Mouse (Mus musculus) thymus, adult 18-20 months (tissue): ENCODE measurements around the gene Pkig.
"Not testable (repeated sequence)": the region's sequence is repeated elsewhere in the genome, so short reads cannot be mapped to it uniquely, and the experiment has no call there.

Source experiments
- DNase-seq, 2 experiments: peaks; one replicate each; pipeline ENCODE4 v3.0.0; 2022; ENCODE audit warnings: mixed read lengths in 2 of 2

Gene Pkig

GRCm38 (mm10) chr2:163685761-163686200 is 27.6 kb downstream of the Pkig start:
- DNase-seq, result no peak

- no peak for DNase-seq
Observed at GRCm38 (mm10) chr2:163686233-163686632, 28.0 kb downstream of the Pkig start.

DNA sequence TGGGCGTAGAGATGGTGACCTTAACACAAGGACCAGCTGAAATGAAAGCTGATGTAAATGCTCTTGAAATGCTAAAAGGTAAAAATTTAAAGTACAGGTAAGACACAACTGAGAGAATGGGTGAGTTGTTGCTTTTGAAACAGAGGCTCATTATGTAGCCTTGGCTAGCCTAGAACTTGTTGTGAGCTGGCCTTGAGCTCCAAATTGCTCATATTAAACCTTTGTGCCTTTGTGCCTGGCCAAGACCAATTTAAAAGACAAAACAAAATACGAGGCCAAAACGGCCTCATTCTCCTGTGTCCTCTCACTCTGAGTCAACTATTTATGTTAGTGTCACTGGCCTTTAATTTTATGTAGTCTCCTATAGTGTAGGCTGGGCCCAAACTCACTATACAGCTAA is 28.7 kb downstream of the Pkig start:
- DNase-seq, result no peak

DNA sequence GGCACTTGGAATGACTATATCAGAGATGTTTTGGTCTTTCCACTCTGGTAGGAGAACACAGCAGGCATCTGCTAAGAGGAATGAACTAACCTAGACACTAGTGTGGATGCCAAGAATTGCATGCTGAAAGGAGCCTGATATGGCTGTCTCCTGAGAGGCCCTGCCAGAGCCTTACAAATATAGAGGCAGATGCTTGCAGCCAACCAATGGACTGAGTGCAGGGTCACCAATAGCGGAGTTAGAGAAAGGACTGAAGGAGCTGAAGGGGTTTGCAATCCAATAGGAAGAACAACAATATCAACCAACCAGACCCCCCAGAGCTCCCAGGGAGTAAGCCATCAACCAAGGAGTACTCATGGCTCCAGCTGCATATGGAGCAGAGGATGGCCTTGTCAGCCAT is 30.2 kb downstream of the Pkig start:
- DNase-seq, result not testable (repeated sequence)

DNA sequence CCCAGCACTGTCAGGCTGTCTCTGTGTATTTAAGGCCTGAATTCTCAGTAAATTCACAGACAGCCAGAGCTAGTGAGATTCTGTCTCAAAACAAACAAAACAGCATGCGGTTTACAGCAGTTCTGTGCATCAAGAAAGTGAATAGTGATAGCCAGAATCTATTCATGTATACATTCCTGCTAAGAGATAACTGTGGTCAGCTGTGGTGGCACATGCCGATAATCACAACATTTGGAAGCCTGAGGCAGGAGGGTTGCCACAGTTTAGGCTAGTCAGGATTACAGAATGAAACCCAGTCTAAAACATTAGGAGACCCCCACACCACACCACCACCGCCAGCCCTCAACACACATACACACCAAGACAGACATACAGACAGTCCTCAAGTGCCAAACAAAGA is 31.6 kb downstream of the Pkig start:
- no peak for DNase-seq

GRCm38 (mm10) chr2:163690409-163691304 is 32.5 kb downstream of the Pkig start:
- DNase-seq, result no peak

DNA sequence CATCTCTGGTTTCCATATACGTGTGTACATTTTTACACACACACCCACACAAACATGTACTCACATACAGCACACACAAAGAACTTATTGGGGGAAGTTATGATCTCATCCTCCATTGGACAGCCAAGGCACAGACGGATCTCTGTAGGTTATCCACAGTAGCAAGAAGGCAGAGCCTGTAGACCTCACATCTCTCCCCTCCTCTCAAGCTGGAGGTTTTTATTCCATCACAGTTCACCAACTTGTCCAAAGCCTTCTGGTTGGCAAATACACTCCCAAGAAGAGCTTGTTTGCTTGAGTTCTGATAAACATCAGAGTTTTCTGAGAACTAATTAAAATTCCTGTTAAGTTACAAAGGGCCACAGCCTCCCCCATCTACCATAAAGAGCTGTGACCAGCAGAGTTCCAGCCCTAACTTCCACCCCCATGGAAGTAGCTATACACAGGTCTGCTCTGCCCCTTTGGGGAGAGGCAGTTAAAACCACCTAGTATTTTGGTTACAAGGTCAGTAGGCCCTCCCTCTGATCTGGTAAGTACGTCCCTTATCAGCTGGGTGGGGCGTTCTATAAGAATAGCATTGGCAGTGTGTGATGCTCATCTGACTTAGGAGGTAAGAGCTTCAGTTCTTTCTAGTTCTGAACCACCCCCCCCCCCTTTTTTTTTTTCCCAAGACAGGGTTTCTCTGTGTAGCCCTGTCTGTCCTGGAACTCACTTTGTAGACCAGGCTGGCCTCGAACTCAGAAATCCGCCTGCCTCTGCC is 33.8 kb downstream of the Pkig start:
- no peak for DNase-seq

DNA sequence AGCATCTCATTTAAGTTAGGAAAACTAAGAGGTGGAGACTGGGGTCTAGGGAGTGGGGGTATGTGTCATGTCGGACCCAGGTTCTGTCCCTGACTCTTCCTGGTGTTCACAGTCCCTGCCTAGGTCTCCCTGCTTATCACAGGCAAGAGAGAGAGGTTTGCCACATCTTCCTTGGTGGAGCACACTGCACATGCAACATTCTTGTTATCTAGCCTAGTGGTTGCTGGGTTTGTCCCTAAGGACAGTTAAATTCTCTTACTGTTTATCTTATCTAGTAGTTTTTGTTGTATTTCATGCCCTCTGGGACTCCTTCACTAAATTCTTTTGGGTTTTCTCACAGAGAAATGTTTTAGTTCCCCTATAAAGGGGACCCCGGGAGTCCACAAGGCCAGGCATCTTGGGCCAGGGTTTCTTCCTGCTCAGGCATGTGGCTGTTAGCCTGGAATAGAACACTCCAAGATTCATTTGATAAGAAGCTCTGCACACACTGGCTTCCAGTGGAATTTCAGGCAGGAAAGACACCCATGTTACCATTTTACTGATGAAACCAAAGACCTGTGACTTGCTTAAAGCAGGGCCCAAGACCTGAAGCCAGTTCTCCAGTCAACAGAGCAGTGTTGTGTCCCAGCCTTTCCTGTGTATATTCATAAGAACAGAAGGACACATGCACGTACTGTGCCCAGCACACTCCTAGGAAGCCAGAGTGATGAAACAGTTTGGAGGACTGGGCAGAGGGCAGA is 34.9 kb downstream of the Pkig start:
- no peak for DNase-seq

DNA sequence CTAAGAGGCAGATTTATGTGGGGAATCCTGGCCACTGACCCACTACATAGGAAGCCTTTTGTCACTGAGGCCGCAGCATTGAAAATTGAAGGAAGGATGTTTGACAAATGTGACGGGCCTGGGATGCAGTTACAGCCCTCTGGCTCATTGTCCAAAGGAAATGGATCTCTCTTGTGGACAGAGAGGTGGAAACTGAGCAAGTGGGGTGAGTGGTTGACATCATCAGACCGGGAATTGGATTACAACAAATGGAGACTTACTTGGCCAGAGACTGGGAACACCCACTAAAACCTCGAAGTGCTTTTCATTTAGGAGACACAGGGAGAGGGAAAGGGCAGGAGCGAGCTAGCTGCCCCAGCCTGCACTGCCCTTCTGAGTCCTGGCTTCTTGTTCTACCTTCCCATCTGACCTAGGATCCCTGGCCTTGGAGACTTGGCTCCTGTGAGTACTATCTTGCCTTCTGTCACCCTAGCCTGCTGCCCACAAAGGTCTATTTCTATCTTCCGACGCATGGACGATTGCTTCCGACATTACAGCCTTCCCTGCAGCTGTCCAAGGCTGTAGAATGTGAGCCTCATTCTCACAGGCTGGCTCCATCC is 35.6 kb downstream of the Pkig start:
- DNase-seq, result no peak

DNA sequence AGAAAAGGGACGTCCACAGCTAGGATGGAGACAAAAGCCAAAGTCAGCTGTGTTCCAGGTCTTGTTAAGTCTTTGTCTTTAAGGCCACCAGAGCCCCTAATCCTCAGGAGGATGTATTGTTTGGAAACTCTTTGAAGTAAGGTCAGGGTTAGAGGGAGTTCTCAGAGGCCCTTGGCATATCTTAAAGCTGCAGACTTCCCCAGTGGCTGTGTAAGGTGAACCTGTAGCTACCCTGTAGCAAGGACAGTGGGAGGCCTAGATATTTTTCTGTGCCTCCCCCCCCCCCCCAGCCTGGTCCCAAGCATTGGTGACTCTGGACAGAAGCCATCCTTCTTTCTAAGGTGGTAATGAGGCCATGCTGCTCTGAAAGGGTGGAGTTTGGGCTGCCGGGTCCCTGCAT is 38.6 kb downstream of the Pkig start:
- no peak for DNase-seq

- DNase-seq, result peak in 1 of 2 experiments; percentile 18
Observed at GRCm38 (mm10) chr2:163697764-163698480, 39.7 kb downstream of the Pkig start.

GRCm38 (mm10) chr2:163699078-163699780 is 41.0 kb downstream of the Pkig start:
- DNase-seq, result no peak

DNA sequence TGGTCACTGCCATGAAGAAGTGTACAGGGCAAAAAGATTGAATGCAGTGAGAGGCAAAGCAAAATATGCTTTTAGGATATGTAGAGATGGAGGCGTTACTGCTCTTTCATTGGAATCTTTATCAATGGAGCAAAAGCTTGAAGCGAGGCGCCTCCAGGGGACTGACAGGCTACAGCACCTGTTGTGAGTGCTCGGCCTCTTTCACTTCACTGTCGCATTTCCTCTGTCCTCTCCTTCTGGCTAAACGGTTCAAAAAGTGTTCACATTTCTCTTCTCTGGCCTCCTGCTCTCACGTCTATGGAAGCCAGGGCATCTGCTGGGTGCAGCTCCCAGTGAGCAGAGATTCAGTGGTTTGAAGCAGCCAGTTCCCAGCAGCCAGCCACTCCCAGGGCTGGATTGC is 44.2 kb downstream of the Pkig start:
- DNase-seq, result no peak

GRCm38 (mm10) chr2:163702921-163703320 is 44.7 kb downstream of the Pkig start:
- DNase-seq, result no peak

GRCm38 (mm10) chr2:163703599-163704260 is 45.5 kb downstream of the Pkig start:
- no peak for DNase-seq

DNA sequence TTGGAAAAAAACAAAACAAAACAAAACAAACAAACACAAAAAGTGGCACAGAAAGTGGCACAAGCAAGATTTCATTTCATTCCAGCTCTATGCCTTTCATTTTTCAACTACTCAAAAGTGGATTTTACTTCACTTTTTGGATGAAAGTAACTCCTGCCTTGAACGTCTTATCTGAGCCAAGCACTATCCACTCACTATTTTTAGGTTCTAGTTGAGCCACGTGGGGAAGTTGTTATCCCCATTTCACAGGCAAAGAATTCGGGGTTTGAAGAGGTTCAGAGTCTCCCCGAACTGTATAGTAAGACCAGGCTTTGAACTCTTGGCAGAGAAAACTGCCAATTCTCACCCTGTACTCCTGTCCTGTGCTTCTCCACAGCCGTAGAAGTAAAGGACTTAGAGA is 50.1 kb downstream of the Pkig start:
- DNase-seq, result no peak

DNA sequence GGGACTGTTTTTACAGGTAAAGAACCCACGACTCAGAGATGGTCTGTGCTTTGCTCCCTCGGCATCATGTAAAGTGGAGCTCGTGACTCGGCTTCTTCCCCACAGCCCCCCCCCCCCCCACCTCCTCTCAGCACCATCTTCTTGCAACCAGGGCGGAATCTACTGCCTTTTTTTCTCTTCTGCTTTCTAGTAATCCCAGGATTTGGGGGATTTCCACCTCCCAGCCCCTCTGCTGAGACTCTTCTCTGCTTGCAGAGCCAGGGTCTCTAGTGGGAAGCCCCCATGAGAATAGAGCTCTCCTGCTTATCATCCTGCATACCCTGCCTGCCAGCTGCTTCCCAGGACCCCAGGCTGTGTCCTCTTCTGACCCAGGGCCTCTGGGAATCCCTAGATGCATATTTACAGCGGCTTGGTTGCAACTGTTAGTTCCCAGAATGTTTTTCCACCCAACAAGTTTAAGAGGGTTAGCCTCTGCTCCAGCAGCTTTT is 50.6 kb downstream of the Pkig start:
- no peak for DNase-seq

- peak in 1 of 2 experiments; percentile 39 for DNase-seq
Observed at GRCm38 (mm10) chr2:163710000-163710399, 51.8 kb downstream of the Pkig start.

DNA sequence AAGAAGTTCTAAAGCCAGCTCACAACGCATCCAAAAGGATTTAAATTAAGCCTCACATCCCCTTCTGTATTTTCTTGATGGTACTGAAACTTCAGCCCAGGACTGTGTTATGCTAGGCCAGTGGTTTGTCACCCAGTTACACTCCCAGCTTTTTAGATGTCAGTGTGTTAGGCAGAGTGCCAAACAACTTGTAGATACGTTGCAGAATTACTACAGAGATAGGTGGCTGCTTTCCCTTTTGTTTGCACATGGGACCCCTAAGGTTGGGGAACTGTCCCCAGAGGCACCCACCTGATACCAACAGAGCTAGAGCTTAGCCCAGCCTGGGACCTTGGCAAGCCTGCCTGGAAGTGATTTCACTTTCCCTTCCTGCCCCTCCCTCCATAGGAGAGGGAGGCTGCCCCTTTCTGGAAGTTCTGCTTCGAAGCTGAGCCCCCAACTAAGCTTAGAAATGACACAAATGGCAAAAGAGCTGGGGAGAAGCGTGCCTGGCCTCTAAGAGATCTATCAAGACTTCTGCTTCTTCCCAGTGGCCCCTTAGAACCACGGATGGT is 52.5 kb downstream of the Pkig start:
- DNase-seq, result no peak

DNA sequence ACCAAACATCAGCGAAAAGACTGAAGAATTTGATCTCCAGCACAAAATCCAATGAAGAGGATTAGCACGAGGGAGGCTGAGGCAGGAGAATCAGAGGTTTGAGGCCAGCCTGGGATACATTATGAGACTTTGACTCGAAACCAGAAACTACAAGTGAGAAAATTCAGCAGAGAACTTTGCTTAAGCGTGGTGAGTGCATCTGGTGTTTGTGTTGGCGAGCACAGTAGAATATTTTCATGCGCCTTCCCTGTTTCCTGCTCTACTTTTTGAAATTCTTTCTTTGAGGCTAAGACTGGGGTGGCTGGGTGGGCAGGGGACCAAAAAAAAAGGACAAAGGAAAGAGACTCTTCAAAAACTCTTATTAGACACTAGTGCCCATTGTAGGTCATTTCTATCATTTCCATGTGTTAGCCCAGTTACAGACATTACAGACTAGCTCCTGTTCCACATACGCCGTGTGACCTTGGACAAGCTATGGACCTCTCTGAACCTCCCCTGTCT is 53.2 kb downstream of the Pkig start:
- no peak for DNase-seq
